Mouse (Mus musculus) thymus, postnatal 36 days (tissue): Measurements from ENCODE around the gene Stat3.

Experiments used
- DNase-seq, 2 experiments: peaks; one replicate each; pipeline ENCODE4 v3.0.0; 2022; ENCODE audit warnings: mixed read lengths in 2 of 2

The Stat3 gene

DNA sequence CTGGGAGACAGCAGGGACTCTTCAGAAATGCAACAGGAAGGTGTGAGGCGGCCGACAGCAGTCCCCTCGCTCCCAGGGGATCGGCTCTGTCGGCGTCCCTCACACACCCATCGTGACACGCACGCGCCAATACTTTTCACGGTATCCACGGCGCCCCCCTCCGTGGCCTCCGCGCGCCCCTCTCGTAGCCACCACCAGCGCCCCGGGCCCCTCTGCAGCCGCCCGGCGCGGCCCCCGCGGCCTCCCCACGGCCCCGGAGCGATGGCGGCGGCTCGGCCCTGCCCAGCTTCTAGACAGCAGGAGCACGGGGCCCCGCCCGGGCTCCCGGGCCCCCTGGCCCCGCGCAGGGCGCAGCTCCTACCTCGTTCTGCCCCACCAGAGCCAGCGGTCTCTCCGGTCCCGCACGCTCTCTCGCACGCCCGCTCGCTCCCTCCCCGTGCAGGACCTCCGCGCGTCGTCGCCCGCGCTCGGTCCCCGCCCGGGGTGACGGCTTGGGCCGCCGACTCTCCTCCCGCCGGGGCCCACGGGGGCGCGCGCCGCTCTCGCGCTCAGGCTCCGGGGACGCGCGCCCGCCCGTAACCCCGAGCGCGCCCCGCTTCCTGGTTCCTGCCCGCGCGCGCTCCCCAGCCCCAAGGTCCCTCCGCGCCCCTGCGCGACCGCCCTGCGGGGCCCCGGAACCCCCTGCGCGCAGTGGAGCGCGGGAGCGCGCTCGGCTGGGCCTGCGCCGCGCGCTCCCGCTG lies 89.1 kb downstream of the Stat3 start, which contains the start of gene Stat5b:
Gene Stat5b, minus strand, starts transcription at position 687 of the 740 bp plus-strand sequence.
- DNase-seq, result peak; percentile 90 to 94

GRCm38 (mm10) chr11:100849456-100850037 lies 89.8 kb downstream of the Stat3 start:
- DNase-seq, result no peak

GRCm38 (mm10) chr11:100848789-100849379 lies 90.5 kb downstream of the Stat3 start:
- DNase-seq, result peak in 1 of 2 experiments; percentile 8

- DNase-seq, result peak in 1 of 2 experiments; percentile 3
Observed at GRCm38 (mm10) chr11:100848080-100848479, 91.3 kb downstream of the Stat3 start.

- no peak for DNase-seq
Observed at GRCm38 (mm10) chr11:100847572-100847971, 91.8 kb downstream of the Stat3 start.

DNA sequence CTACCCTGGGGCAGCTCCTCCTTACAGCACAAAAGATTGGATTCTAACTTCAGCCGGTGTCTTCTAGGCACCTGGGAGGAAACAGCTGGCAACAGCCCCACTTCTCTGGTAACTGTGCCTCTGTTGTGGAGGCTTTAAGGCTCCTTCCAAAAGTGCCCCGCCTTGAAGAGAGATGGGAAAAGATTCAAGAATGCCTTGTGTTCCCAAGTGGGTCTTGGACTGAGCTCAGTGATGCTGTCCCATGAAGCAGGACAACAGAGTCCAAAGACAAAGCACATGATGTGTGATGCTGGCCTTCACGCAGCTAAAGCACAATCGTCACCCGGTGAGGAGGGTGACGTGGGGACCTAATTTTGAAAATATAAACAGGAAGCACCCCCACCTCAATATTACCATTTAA lies 93.5 kb downstream of the Stat3 start:
- peak; percentile 59 to 67 for DNase-seq

- DNase-seq, result no peak
Observed at GRCm38 (mm10) chr11:100844121-100844520, 95.2 kb downstream of the Stat3 start.

DNA sequence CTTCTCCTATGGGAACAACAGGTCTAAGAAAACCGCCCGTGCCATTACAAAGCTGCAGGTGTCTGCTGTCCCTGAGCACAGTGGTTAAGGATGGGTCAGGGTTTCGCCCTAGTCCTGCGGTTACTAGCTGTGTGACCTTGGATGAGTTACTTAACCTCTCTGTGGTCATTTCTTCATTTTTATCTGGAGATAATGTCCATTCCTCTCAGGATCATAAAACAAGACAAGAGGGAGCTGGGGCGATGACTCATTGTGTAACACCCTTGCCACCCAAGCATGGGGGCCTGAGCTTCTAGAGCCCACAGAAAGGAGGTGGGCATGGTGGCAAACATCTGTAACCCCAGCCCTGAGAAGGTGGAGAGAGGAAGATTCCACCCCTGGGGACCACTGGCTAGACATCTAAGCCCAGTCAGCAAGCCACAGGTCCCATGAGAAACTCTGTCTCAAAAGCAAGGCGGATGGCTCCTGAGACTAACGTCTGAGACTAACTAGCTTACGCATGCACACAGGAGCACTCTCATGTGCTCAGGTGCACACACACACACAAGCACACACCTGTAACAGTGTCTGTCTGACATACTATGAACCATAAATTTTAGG lies 96.2 kb downstream of the Stat3 start:
- no peak for DNase-seq

- DNase-seq, result peak in 1 of 2 experiments; percentile 35
Observed at GRCm38 (mm10) chr11:100842025-100842424, 97.3 kb downstream of the Stat3 start.

DNA sequence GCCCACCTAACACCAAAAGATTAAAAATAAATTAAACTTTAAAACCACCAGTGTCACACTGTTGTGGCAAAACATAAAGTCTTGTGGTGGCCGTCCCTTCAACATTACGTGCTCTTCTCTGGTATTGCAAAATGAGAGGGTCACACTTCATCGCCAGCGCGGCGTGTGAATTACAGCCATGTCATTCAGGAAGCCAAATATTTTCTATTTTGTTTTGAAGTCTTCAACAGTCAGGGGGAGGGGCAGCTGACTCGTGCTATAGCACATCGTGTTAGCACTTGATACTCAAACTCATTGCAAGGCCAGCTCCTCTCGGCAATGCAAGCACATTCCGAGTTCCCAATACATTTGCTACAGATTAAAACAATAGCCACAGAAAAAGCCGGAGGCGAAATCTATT lies 98.5 kb downstream of the Stat3 start:
- DNase-seq, result no peak

GRCm38 (mm10) chr11:100839523-100839922 lies 99.8 kb downstream of the Stat3 start:
- DNase-seq, result no peak

- no peak for DNase-seq
Observed at GRCm38 (mm10) chr11:100838894-100839293, 100.4 kb downstream of the Stat3 start.

DNA sequence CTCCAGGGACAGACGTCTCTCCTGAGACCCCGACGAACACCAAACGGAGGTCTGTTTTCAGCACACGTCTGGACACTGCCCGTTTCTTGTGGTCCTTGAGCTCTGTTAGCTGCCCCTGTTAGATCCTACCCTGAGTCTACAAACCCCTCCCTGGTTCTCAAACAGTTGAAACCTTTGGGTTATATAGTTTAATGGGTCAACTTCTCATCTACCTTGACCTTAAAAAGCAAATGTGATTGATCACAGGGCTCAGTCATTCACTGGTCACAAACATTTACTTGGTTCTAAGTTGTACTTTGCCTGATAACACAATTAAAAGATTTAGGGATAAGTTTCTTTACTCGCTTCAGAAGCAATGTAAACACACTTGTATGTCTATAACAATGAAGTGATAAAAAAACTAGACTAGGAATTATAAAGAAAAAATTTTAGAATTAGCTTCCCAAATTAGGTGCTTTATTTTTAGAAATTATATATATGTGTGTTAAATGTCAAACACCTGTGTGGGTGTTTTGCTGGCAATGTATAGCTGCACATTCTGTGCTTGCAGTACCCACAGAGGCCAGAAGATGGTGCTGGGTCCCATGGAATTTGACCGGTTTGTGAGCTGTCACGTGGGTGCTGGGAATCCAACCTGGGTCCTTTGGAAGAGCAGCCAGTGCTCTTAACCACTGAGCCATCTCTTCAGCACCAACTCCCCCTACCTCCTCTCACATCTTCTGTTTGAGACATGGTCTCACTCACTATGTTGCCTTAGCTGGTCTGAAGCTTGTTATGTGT lies 102.2 kb downstream of the Stat3 start:
- no peak for DNase-seq
